Mouse (Mus musculus): ENCODE measurements at regions not wholly inside any gene's neighbourhood (a gene's known extent, or its start where the extent isn't known, plus 50 kb on each side); places are given as distances from the start of the nearest gene placed in this dataset.

DNA sequence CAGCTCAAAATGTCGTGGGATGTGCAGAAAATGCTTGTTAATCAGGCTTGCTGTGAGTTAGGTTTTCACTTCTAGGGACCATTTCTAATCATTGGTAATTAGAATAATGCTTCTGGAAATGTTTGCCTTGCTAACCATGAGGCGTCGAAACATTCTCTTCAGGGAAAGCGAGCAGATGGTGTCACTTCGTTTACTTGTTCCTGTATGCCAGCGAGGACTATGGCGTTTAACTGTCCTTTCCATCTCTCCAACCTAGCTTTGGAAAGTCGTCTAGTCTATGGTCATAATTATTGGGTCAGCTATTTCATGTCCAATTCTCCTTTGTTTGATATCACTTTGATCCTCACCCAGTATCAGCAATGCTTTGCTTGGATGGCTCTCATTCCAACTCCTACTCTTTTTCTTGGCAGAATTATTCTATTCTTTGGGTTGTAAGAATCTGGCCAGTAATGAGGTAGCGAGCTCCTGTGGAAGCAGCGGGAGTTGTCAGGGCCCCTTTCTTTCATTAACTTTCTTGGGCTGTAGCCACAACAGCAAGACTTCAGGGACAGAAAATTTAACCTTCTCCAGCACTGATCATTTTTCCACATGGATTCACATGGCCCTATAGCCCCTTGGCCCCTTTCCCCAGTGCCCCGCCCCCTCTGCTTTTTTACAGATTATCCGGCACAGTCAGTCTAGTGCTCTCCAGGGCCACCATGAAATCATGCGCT is 374.0 kb upstream of the Plscr5 start:
- DNase-seq: peak; percentile 53

DNA sequence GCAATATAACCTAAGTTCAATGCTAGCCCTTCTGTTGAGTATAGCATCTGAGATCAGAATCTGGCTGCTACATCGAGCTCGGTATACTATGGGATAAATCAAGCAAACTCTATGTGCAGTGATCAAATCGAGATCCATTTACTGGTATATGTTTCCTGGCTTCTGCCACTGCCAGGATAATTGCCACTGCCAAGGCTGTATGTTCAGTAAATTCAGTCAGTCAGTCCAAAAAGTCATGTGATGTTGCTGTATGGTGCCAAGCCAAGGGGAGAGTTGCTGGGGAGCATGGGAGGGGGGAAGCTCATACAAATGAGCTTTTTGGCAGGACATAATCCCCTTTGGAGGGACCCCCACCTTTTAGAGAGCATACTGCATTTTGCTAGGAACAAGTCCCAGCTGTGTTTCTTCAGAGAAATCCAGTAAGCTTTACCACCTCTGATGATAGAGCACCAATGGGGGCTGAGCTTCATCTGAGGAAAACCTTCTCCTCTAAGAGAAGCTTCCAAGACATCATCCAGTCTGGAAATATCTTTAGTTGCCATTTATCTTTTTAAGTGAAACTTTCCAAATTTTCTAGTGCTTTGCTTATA is 389.3 kb upstream of the Plscr5 start:
- DNase-seq: no peak

DNA sequence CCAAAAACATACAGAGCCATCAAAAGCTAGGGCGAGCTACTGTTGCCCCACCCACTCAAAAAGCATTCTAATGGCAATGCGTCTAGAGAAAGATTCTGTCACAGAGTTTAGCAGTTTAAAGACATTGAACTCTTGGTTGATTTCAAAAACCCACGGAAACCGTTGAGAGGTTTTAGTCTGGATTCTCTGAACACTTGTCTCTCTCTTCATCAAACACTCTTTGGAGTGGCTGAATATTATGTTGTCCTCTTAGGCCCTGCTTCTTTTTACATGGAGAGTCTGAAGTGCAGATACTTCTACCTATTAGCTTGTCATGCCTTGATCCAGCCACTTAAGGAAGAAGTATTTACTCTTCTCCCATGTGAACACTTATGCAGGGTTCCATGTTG is 393.9 kb upstream of the Plscr5 start:
- no peak for DNase-seq

DNA sequence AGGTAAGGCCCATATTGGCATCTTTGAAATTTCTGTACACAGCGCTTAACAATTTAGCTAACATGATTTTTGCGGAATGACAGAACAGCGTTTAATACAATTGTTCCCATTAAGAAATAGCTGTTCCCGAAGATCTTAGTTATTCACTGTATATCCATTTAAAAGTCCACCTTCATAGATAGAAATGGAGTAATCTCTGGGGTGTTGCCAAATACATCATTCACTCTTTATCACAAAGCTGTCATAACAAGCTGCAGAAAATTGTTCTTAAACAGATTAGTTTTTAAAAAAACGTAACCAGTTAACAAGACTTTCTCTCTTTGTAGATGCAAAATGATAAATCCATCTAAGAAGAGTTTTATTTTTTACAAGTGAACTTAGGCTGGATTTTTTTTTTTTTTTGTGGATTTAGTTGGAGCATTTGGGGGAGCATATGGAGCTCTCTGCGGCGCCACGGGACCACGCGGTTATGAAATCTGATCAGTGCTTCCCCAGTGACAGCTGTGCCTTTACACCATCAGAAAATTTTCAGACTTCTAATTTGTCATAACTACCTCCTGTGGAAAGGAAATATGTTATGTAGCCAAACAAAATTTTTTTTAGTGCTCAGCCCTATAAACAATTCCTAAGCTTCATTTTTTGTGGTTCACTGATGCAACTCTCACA is 394.4 kb upstream of the Plscr5 start:
- DNase-seq: no peak

DNA sequence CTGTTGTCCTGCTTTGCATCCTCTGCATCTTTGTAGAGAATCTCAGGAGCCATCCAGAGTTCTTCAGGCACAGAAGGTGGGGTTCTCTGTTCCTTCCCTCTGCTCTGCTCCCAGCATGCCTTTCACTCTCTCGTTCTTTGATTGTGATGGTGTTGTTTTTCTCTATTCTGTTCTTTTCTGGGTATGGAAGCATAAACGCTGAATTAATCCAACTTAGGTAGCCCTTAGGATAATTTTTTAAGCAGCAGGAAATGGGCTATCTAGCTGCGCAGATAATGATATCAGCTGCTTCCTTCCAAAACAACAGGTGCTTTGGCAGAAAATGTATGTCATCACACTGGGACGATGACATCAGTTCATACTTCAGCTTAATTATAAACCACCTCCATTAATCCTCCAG is 395.8 kb upstream of the Plscr5 start:
- DNase-seq: no peak

DNA sequence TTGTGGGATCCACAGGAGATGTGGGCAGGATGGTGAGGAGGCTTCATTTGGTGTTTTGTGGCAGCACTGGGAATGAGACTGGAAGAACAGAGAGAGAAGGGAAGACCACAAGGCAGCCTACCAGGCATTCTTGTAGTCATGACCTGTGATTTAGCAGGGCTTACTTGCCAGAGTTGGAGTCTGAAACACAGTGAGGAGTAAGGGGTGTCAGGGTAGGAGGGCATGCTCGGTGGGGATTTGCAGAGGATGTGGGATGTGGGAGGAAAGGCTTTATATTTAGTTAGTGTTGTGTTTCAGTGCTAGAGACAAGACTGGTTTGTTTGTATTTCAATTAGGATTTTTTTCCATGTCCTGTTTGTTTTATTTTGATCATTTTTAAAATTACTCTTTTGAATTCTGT is 387.3 kb upstream of the Zic1 start:
- DNase-seq: no peak

DNA sequence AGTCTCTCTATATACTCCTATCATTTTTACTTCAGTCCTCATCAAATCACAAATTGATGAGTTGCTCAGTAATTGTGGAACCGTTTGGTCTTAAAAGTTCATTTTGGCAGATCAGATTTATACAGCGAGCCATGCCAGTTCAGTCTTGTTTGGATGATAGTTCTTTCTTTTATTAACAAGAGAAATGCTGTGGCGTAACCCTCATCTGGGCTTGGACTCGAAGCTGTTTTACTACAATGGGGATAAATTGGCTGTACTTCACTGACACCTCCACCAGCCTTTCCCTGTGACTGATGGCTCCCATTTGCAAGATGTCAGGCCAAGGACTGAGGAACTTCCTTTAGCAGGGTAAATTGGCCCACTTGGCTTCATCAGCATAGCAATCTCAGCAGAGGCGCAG is 345.5 kb upstream of the Zic1 start:
- DNase-seq: no peak

DNA sequence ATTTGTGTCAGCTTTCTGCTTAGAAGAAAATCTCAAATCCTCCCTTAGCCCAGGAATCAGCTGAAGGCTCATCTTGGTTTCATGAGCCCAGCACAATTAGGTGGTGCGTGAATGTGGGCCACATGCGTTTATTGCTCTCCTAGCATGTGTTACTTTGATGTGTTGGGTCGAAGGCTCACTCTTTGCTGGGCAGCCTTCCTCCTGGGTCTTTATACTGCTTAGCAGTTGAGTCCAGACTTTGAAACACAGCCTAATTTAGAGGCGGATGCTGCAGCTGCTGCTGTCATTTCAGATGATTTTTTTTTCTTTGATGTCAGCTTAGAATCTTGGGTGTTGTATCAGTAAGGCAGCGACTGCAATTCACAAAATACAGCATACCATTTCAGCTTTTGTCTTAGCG is 315.2 kb upstream of the Zic1 start:
- peak; percentile 60 for DNase-seq

DNA sequence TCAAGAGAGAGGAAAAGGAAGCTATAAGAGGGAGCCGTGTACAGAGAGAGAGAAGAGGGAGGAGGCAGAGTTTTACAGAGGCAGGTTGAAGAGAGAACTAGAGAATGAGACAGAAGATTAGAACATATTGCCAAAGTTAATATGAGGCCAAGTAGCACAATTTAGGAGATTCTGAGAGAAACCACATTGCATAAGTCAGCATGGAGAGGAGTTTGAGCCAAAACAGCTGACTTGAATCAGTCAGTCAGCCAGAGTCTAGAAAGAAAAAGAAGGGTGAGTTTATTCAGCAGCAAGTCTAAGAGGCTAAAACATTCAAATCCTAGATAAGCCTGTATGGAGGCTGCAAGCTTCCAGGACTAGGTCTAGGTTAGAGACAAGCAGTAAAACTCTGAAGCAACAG is 301.1 kb upstream of the Zic1 start:
- DNase-seq: no peak

DNA sequence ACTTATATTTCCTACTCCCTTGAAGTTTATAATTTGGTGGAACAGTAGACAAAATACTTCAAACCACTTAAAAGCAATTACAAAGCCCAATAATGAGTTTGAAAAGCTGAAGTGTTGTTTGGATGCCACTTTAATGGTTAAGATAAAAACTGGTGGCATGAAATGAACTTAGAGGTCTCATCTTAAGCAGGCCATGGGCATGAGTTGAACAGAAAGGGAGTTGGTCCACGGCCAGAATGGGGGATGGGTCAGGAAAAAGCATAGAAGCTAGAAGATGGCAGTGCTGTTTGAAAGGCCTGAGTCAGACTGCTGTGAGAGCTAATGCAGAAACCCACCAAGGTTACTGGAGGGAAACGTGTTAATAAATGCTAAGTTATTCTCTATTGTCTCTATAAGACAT is 294.5 kb upstream of the Zic1 start:
- peak; percentile 2 for DNase-seq

DNA sequence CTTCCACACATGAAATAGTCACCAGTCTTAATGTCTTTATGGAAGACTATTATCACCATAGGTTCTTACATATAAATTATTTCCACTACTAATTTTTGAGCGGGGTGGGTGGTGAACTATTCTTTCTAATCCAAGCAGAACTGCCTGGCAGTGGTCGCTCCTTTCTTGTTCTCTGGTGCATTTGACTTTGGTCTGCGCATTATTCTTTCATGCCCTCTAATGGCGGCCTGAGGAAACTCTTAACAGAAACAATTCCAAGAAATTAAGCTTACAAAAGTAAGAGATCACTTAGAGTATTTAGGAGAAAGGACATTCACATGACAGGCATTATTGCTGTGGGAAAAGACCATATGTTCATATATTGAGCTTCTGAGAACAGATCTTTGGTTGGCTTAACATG is 288.5 kb upstream of the Zic1 start:
- peak; percentile 18 for DNase-seq

DNA sequence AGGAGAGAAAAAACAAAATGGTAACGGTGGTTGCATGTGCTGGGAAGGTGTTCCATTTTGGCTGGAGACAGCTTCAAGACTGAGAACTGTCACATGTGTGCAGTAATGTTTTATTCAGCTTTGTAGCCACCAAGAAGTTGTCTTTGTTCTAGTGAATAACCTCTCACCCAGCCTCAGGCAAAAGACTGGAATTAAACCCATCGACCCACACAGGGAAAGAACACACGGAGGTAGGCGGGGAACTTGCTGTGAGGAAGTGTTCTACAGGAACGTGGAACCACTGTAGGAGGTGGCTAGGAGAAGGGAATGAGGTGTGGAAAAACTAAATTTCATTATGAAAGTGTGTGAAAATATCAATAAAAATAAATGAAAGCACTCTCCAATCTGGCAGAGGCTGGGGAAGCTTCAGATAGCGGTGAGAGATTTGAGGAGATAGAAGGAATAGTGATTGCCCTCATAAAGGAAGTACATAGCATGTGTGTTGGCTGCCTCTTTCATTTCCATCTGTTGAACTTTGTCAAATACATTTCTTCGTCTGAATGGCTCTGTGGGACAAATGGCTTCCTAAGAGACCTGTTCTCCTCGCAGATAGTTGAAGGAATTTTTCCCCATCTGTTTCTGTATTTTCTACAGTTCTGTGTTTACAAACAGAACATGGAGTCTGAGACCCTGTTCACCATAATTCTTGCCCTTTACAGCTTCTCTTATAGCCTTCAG is 286.9 kb upstream of the Zic1 start:
- DNase-seq: no peak

DNA sequence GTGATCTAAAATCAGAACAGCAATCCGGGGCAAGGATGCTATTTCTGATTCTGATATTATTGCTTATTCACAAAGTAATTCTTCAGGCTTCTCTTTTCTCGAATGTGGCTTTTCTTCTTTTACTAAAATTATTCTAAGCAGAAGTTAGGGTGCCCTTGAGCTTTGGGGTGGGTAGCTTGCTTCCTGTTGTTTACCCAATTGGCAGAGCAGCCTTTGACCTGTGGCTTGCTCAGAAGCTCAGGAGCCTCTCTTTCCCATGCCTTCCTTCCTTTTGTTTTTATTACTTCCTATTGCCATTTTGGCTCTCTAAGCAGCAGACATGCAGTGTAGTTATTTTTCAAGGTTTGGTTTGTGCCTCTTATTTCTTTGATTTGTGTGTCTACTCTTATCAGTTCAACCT is 244.8 kb upstream of the Zic1 start:
- DNase-seq: no peak

DNA sequence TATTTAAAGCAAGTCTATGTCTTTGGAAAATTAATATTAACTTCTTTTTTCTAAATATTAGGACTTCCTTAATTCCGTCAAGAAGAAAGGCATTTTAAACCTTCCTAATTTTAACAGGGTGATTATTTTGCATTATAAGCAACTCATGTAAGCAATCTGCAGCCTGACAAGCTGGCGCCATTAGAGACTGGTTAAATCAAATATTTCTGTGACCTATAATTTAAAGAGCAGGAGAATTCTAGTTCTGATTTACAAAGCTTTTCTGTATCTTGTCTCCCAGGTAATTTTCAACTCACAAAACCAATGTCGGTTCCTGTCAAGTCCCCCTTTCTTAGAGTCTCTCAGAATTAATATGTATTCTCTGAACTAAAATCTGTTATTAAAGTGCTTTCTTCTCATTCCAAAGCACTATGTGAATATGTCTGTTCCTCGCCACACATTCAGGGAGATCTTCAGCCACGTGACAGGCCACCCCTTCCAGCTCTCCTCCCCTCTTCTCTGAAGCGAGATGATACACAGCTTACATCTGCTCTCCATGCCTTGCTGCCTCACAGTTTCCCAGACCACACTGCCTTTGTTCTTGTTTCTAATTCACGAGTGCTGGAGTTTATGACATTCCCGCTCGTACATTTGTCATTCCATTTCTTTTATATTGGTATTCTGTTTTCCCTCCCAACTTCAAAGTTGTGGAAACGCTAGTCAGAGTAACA is 244.0 kb upstream of the Zic1 start:
- DNase-seq: peak; percentile 64

DNA sequence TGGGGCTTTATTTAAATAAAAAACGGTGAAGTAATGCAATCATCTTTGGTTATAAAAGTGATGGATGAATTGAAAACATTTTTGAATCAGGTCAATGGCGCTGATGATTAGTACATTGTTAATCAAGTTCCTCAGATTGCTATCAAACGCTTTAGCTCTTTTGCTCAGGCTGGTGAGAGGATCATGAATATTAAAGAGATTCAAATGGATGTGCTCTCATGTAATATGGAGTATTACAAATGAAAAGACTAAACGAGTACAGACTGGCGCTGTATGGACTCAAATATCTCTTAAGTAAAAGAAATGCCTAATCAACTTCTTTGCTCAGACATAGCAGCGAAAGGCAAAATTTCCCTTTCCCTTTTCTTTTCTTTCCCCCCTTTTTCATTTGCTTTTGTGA is 236.1 kb upstream of the Zic1 start:
- DNase-seq: no peak

DNA sequence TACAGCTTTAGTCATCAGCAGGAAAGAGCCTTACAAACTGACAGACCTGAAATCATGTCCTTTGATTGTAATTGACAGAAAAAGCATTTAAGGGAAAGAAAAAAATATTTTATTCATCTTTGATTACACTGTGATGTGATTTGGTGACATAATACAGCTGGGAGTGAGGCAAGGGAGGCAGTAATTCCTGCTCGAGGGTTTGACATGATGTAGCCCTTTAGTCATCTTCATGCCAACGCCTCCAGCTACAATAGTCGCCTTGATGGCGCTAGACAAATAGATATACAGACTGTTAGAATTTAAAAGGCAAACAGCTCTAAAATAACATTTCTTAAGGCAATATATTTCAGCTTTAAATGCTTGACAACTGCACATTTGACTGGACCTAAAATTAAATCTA is 226.3 kb upstream of the Zic1 start:
- DNase-seq: peak; percentile 4

DNA sequence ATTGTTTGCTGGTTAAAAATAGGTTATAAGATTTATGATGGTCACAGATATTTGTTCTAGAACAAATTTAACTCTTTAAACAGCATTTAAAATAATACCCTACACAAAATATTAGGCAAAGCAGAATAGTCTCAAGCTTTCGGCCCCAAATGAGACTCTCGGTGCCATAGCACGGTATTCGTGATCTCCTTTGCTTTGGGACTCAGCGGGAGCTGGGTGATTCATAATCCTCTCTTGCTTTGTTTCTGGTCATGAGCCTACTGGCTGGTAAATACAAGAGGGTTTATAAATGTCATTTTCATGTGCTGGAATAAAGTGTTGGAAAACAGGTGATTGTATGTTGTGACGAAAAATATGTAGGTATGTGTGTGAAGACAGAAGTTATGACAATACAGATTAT is 223.1 kb upstream of the Zic1 start:
- no peak for DNase-seq

DNA sequence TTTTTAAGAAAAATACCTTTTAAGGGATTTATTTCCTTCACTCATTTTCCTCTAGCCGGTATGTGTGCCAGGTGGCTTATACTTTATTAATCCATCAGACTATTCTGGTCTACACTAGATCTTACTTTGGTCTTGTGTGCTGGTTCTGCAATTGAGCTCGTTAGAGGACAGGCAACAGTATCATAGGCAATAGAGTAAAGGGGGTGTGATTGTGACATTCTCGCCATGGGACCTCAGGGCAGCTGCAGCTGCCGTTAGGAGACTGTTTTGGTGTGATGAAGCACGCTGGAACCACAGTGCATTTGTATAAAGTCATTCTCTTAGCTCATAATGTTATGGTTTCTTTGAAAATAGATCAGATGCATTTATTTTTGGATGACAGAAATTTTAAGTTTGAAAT is 222.3 kb upstream of the Zic1 start:
- DNase-seq: no peak

DNA sequence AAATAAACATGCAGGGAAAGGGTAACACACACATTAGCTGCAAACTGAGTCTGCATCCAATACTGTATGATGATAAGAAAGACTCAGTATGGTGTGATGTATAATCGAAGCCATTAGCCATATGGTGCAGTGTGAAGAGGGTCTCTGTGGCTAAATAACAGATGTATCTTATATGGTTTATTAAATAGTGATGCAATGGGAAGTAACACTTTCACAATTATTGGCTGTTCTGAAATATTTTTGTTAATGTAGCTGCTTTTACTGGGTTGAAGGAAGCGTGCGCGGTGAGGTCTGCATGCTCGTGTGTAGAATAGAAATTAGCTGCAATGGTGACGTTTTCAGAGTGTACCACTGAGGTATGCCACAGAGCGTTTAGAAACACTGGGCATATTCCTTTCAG is 221.7 kb upstream of the Zic1 start:
- DNase-seq: no peak

DNA sequence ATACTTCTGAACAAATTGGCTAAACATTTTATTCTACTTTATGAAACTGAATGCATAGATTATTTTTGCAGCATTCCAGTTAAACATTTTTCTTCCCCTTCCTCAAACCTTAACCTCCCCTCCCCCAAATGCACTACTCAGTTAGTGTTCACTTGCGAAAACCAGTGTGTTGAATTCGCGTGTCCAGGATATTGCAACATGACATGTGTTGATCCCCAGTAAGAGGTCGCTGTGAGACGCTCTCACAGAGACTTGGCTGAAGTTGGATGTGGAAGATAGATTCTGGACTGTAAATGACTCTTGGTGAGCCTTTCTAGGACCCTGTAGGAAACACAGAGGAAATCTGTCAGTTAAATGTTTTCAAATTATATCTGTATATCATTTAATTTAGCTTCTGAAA is 221.0 kb upstream of the Zic1 start:
- no peak for DNase-seq

DNA sequence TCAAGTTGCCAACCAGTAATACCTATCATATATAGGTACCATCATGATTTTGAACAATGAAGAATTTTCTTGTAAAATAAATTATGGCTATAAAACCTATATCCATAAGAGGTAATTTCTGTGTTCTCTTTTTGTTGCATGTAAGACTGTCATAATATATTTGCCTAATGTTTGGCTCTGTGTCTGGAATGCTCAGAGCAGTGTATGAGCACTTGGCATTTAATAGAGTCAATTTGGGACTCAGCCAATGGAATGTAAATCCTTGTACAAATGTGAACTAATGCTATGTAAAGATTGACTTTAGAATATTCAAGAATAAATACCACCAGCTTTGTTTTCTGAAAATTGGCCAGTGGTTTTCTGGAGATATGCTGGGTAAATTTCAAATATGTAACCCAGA is 208.5 kb upstream of the Zic1 start:
- no peak for DNase-seq

DNA sequence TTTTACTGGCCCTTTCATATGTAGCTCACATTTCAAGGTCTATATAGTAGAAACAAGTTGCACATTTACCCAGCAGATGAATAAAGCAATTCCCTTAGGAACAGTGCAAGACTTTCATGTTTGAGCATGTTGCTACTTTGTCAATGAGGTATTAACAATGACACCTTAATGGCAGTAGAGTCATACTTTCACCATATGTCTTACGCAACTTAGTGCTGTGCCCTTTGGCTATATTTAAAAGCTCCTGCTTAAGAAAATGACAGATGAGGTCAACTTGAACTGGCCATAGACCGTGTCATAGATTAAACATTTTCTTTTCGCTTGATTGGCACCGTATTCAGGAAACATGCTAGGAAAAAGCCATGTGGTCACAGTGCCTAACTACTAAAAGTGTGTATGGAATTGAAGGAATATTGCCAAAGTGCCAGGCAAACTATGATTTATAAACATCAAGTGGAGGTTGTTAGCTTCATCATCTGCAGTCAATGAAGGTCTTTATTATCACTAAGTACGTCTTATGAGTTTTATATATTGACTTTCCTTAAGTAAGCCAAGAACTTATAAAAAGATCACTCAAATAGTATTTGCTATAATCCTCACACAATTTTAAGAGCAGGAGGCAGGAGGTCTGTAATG is 200.5 kb upstream of the Zic1 start:
- no peak for DNase-seq

DNA sequence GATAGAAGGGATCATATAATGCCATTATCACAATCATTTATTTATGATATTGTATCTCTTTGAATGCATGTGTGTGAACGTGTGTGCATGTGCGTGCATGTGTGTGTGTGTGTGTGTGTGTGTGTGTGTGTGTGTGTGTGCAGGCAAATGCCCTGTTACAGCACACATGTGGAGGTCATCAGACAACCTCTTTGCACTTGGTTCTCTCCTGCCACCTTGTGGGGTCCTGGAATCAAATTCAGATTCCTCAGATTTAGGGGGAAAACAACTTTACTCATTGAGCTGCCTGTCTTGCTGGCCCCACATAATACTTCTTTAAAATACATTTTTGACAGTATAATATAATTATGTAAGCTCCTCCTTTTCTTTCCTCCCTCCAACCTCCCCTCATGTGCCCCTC is 195.7 kb upstream of the Zic1 start:
- DNase-seq: no peak
